Mouse (Mus musculus): ENCODE results near the gene Lrrc61.

The Lrrc61 gene

GRCm38 (mm10) chr6:48546858-48547257, 7.7 kb upstream of the Lrrc61 start:
- no peak for DNase-seq (ENCODE audit: inconsistent ontology term)

- no peak for DNase-seq (ENCODE audit: inconsistent ontology term)
Measured at GRCm38 (mm10) chr6:48548314-48548713, 6.3 kb upstream of the Lrrc61 start.

- no peak for DNase-seq (ENCODE audit: inconsistent ontology term)
Measured at GRCm38 (mm10) chr6:48552918-48553317, 1.7 kb upstream of the Lrrc61 start.

- DNase-seq (ENCODE audit: inconsistent ontology term), result no peak
Measured at GRCm38 (mm10) chr6:48553819-48554218, 777 bp upstream of the Lrrc61 start.

- DNase-seq (ENCODE audit: inconsistent ontology term), result no peak
Measured at GRCm38 (mm10) chr6:48555104-48555890, 701 bp downstream of the Lrrc61 start.

GRCm38 (mm10) chr6:48555956-48556355, 1.4 kb downstream of the Lrrc61 start:
- DNase-seq (ENCODE audit: inconsistent ontology term), result no peak

- no peak for DNase-seq (ENCODE audit: inconsistent ontology term)
Measured at GRCm38 (mm10) chr6:48565693-48566310, 11.2 kb downstream of the Lrrc61 start.

- DNase-seq (ENCODE audit: inconsistent ontology term), result peak; percentile 87
Measured at GRCm38 (mm10) chr6:48566312-48566711, 11.7 kb downstream of the Lrrc61 start.

GRCm38 (mm10) chr6:48568036-48568984, 13.7 kb downstream of the Lrrc61 start:
- DNase-seq (ENCODE audit: inconsistent ontology term), result peak; percentile 84

- no peak for DNase-seq (ENCODE audit: inconsistent ontology term)
Measured at GRCm38 (mm10) chr6:48569065-48569807, 14.6 kb downstream of the Lrrc61 start.

- DNase-seq (ENCODE audit: inconsistent ontology term), result no peak
Measured at GRCm38 (mm10) chr6:48572014-48572413, 17.4 kb downstream of the Lrrc61 start.

- peak; percentile 53 for DNase-seq (ENCODE audit: inconsistent ontology term)
Measured at GRCm38 (mm10) chr6:48572572-48573061, 18.0 kb downstream of the Lrrc61 start, which contains the start of gene Rarres2. Gene Rarres2 (minus strand): TSS chr6:48572789.

GRCm38 (mm10) chr6:48573280-48573679, 18.7 kb downstream of the Lrrc61 start:
- DNase-seq (ENCODE audit: inconsistent ontology term), result no peak

GRCm38 (mm10) chr6:48573981-48574380, 19.4 kb downstream of the Lrrc61 start:
- DNase-seq (ENCODE audit: inconsistent ontology term), result no peak

GRCm38 (mm10) chr6:48578736-48579135, 24.1 kb downstream of the Lrrc61 start:
- no peak for DNase-seq (ENCODE audit: inconsistent ontology term)

- peak; percentile 82 for DNase-seq (ENCODE audit: inconsistent ontology term)
Measured at GRCm38 (mm10) chr6:48579215-48579648, 24.6 kb downstream of the Lrrc61 start.

- no peak for DNase-seq (ENCODE audit: inconsistent ontology term)
Measured at GRCm38 (mm10) chr6:48581257-48581656, 26.7 kb downstream of the Lrrc61 start.

- peak; percentile 36 for DNase-seq (ENCODE audit: inconsistent ontology term)
Measured at GRCm38 (mm10) chr6:48582037-48582436, 27.4 kb downstream of the Lrrc61 start.

GRCm38 (mm10) chr6:48589194-48589750, 34.7 kb downstream of the Lrrc61 start, which contains the start of gene Gm45021:
Gene Gm45021 (plus strand): TSS chr6:48589610.
- no peak for DNase-seq (ENCODE audit: inconsistent ontology term)

- no peak for DNase-seq (ENCODE audit: inconsistent ontology term)
Measured at GRCm38 (mm10) chr6:48591221-48591845, 36.7 kb downstream of the Lrrc61 start.

Measured in Muller cell, postnatal 12 days (primary cell).